Mouse (Mus musculus) limb, embryonic 14.5 days (tissue): ENCODE measurements around the gene Gm8369. TPM values are rescaled to one million over a fixed set of nuclear protein-coding genes. Genes with fewer than 3 reads are reported as not detected.
"Not testable (repeated sequence)": the region's sequence is repeated elsewhere in the genome, so short reads cannot be mapped to it uniquely, and the experiment has no call there.

Experiments
- ATAC-seq: fragments of 200-750 bp; cut with Nextera tagmentation; 2 replicates; pipeline ENCODE4 v1.8.0; 2017; ENCODE audit warnings: low read depth, moderate number of reproducible peaks, moderate TSS enrichment; ENCODE audit not compliant: low FRiP score
- DNase-seq: peaks from one replicate; pipeline ENCODE4 v3.0.0-alpha.2; 2015; ENCODE audit warnings: low spot score
- H3K27ac ChIP-seq: fragments of 300-500 bp; sonication (generic); replicated peaks from 2 replicates; pipeline ENCODE4 v1.5.1; 2014; ENCODE audit warnings: low read depth, mild to moderate bottlenecking, low read length, moderate library complexity, mixed read lengths
- H3K27me3 ChIP-seq: fragments of 300-500 bp; sonication (generic); 2 replicates; pipeline ENCODE4 v1.6.1; 2014; ENCODE audit warnings: low read length, mixed read lengths; ENCODE audit not compliant: control insufficient read depth, insufficient read depth
- H3K36me3 ChIP-seq: fragments of 300-500 bp; sonication (generic); 2 replicates; pipeline ENCODE4 v1.6.1; 2014; ENCODE audit warnings: mild to moderate bottlenecking, low read length, moderate library complexity, mixed read lengths; ENCODE audit not compliant: control insufficient read depth, insufficient read depth
- H3K4me1 ChIP-seq: fragments of 300-500 bp; sonication (generic); 2 replicates; pipeline ENCODE4 v1.6.1; 2014; ENCODE audit warnings: antibody characterized with exemption, low read length, mixed read lengths; ENCODE audit not compliant: control insufficient read depth, insufficient read depth
- H3K4me2 ChIP-seq: fragments of 300-500 bp; sonication (generic); replicated peaks from 2 replicates; pipeline ENCODE4 v1.6.1; 2014; ENCODE audit warnings: low read depth, mild to moderate bottlenecking, low read length, moderate library complexity; ENCODE audit not compliant: severe bottlenecking
- H3K4me3 ChIP-seq: fragments of 300-500 bp; sonication (generic); replicated peaks from 2 replicates; pipeline ENCODE4 v1.5.1; 2014; ENCODE audit warnings: low read length
- H3K9ac ChIP-seq: fragments of 300-500 bp; sonication (generic); 2 replicates; pipeline ENCODE4 v1.6.1; 2014; ENCODE audit warnings: mild to moderate bottlenecking, low read depth, low read length, moderate library complexity; ENCODE audit not compliant: severe bottlenecking
- H3K9me3 ChIP-seq: fragments of 300-500 bp; sonication (generic); 2 replicates; pipeline ENCODE4 v1.6.1; 2016; ENCODE audit warnings: low read length; ENCODE audit not compliant: control insufficient read depth
- POLR2A ChIP-seq: fragments of 200-500 bp; IDR thresholded peaks from 2 replicates; pipeline ENCODE4 v1.8.0; 2012; ENCODE audit warnings: inconsistent platforms, mild to moderate bottlenecking, moderate library complexity, borderline replicate concordance; ENCODE audit not compliant: insufficient read depth, insufficient read length; ENCODE audit errors: extremely low read depth
- WGBS: fragments of 180-500 bp; shearing (Covaris S2); extraction: QIAGEN DNeasy Blood & Tissue Kit; methylation state at CpG from one replicate; pipeline ENCODE4 v1.1.7; 2014; 5-methylcytosine and 5-hydroxymethylcytosine counted together
- polyA plus RNA-seq, 2 experiments: library from polyadenylated mRNA; depleted of rRNA in 1 of 2; stranded (reverse) in 1 of 2; unstranded in 1 of 2; fragments of >200 nt; fragmentation: Nextera tagmentation in 1 of 2; extraction: Ambion mirVana in 1 of 2; gene quantifications; 2 replicates each; pipeline versions ENCODE4 v1.2.1 to v1.2.3; 2012 to 2014

Gene Gm8369
- polyA plus RNA-seq, 2 experiments = 0.11 TPM; not detected in 1

DNA sequence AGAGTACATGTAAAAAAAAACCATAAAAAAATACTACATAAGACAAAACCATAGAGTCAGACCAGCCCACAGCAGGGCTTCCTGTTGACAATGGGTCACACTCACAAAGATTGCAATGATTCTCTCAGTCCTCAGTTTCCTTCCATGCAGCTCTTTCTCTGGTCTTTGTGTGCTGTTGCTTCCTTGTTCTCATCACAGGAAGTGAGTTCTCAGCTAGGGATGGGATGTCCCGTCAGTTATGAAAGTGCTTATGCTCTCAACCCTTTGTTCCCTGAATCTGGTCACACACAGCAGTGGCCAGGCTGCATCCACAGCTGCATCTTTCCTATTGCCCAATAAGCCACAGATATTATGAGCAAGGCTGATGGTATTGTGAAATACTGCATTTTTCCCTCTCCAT, 27.7 kb downstream of the Gm8369 start:
- Histone ChIP-seq H3K36me3 (no peaks in the 10 kb centered on the region), H3K4me3 (no peak overlapping the region), H3K27me3 (no peaks in the 10 kb centered on the region), H3K9me3 (no peaks in the 10 kb centered on the region), H3K27ac (no peak overlapping the region), H3K4me1 (no peaks in the 10 kb centered on the region), H3K9ac (no peak overlapping the region), H3K4me2 (no peak overlapping the region)
- DNase-seq (no peak), ATAC-seq (no peak)
- 76% methylated on average over 1 of the region's 1 CpGs for WGBS
- no peak for TF ChIP-seq POLR2A

DNA sequence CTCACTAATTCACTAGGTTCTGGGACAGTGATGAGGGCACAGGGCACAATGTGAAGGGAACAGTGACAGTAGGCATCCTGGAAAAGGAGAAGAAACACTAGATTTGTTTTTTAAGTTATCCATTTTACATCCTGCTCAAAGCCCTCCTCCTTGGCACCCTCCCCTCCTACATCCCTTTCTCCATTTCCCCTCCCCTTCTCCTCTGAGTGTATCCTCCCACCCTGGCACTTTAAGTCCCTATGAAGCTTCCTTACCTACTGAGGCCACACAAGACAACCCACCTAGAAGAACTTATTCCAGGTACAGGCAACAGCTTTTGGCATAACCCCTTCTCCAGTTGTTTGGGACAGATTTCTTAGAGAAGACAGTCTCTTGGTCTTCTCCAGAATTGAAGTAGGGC, 30.5 kb downstream of the Gm8369 start, which contains the start of gene Ms4a6b:
Ms4a6b (plus strand) TSS at position 267 of the 400 bp plus-strand sequence.
- ATAC-seq (no peak), DNase-seq (no peak)
- Histone ChIP-seq H3K27ac (no peak within 1 kb of the TSS), H3K4me2 (no peak within 1 kb of the TSS), H3K36me3 (no peaks in the 10 kb centered on the region), H3K4me3 (no peak within 1 kb of the TSS), H3K27me3 (no peaks in the 10 kb centered on the region), H3K9me3 (no peaks in the 10 kb centered on the region), H3K9ac (no peak within 1 kb of the TSS), H3K4me1 (no peaks in the 10 kb centered on the region)
- no peak for TF ChIP-seq POLR2A

- Histone ChIP-seq H3K27ac (no peak overlapping the region), H3K36me3 (no peaks in the 10 kb centered on the region), H3K4me1 (no peaks in the 10 kb centered on the region), H3K4me2 (no peak overlapping the region), H3K4me3 (no peak overlapping the region), H3K9ac (no peak overlapping the region), H3K9me3 (no peaks in the 10 kb centered on the region), H3K27me3 (no peaks in the 10 kb centered on the region)
- no peak for DNase-seq
- no peak for ATAC-seq
- 63% methylated on average over 4 of the region's 4 CpGs for WGBS
- TF ChIP-seq POLR2A = no peak
Measured at GRCm38 (mm10) chr19:11516845-11517244, 31.1 kb downstream of the Gm8369 start.

GRCm38 (mm10) chr19:11517373-11517772, 31.6 kb downstream of the Gm8369 start:
- H3K27me3 ChIP-seq, H3K36me3 ChIP-seq, H3K4me1 ChIP-seq, ATAC-seq, H3K27ac ChIP-seq, H3K9me3 ChIP-seq, H3K4me2 ChIP-seq, H3K9ac ChIP-seq, H3K4me3 ChIP-seq, DNase-seq: not testable (repeated sequence)
- 33% methylated on average over 1 of the region's 1 CpGs for WGBS

DNA sequence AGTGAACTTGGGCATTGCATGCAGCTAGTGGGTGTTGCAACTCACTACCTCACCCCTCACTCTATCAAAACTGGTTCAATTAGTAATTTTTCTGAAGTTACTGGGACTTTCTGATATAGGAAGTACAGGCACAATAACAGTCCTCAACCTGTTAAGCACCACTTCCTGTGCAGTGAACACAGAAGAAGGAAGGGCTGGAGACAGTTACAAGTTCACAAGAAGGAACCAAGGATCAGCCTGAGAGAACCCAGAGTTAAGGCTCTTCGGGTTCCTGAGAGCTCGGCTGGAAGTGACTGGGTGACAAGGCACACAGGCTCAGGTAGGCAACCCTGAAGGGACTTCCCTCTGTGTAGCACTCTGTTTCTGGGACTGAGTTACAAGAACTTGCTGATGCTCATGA, 32.6 kb downstream of the Gm8369 start:
- not testable (repeated sequence) for H3K4me1 ChIP-seq, H3K9ac ChIP-seq, H3K4me2 ChIP-seq, DNase-seq, H3K9me3 ChIP-seq, H3K36me3 ChIP-seq, H3K27ac ChIP-seq, H3K27me3 ChIP-seq, H3K4me3 ChIP-seq, ATAC-seq
- WGBS = 83% methylated on average over 2 of the region's 2 CpGs

GRCm38 (mm10) chr19:11520146-11520545, 34.4 kb downstream of the Gm8369 start:
- H3K9ac ChIP-seq = no peak overlapping the region
- DNase-seq (no peak), ATAC-seq (no peak)
- TF ChIP-seq POLR2A = no peak
- no peaks in the 10 kb centered on the region for H3K9me3 ChIP-seq
- no peak overlapping the region for H3K4me2 ChIP-seq
- H3K27me3 ChIP-seq = no peaks in the 10 kb centered on the region
- H3K27ac ChIP-seq = no peak overlapping the region
- H3K4me1 ChIP-seq = no peaks in the 10 kb centered on the region
- H3K4me3 ChIP-seq = no peak overlapping the region
- WGBS = 79% methylated on average over 3 of the region's 3 CpGs
- H3K36me3 ChIP-seq = no peaks in the 10 kb centered on the region
